Mouse (Mus musculus): ENCODE measurements around the gene Zc3h15. TPM values are rescaled to one million over a fixed set of nuclear protein-coding genes. Genes with fewer than 3 reads are reported as not detected.

Zc3h15 gene
- polyA plus RNA-seq, 1 experiment from 2014 or later: 173 TPM

DNA sequence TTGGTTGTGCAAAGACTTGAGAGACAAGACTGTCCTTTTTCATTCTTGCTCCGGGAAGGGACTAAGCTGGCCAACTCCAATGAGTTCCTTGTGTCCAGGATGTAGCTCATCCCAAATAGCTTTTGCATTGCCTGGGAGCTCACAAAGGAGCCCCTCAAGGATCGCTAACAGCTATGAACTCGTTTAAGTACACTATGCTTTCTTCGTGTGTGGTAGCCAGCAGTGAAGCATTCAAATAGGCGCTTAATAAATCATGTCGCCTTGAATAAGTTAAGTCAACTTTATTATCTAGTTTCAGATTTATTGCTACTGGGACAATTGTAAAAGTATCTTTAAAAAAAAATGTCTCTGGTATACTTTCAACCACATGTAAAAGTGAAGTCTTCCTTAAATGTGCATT, 37.5 kb downstream of the Zc3h15 start:
- ATAC-seq (ENCODE audit: low read depth): peak; percentile 84
- no peak overlapping the region for H3K27ac ChIP-seq (ENCODE audit: low read depth, low read length)
- no peak overlapping the region for H3K4me2 ChIP-seq (ENCODE audit: low read depth, low read length)
- no peaks in the 10 kb centered on the region for H3K4me1 ChIP-seq (ENCODE audit: control insufficient read depth, insufficient read depth, low read length)
- no peaks in the 10 kb centered on the region for H3K27me3 ChIP-seq (ENCODE audit: control insufficient read depth, insufficient read depth, low read length)
- H3K36me3 ChIP-seq (ENCODE audit: control insufficient read depth, insufficient read depth, low read length): no peaks in the 10 kb centered on the region
- H3K9me3 ChIP-seq (ENCODE audit: control insufficient read depth, low read length): no peaks in the 10 kb centered on the region
- no peak overlapping the region for H3K9ac ChIP-seq (replicated peaks; ENCODE audit: low read depth, low read length)
- 13% methylated on average over 6 of the region's 6 CpGs for WGBS
- no peak overlapping the region for H3K4me3 ChIP-seq (ENCODE audit: low read depth, low read length)

DNA sequence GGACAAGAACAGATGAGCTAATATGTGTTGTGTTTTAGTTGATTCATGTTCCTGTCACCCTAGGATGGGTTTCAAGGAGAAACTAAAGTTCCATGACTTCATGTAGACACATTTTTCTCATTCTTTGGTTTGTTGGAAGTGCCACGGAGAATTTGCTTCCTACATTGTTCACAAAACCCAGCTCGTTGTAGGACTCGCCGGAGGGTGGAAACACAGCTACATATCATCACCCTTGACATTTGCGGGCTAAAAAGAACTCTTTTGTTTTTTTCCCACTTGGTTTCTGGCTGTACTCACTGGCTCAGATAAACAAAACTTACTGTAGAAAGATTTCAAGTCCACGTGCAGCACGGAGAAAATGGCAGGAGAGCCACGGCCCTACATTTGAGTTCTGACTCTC, 38.0 kb downstream of the Zc3h15 start:
- no peaks in the 10 kb centered on the region for H3K36me3 ChIP-seq (ENCODE audit: control insufficient read depth, insufficient read depth, low read length)
- no peaks in the 10 kb centered on the region for H3K4me1 ChIP-seq (ENCODE audit: control insufficient read depth, insufficient read depth, low read length)
- ATAC-seq (ENCODE audit: low read depth): peak; percentile 10; the same call in 1 of the 2 replicates
- no peak overlapping the region for H3K4me3 ChIP-seq (ENCODE audit: low read depth, low read length)
- 18% methylated on average over 8 of the region's 8 CpGs for WGBS
- H3K27ac ChIP-seq (ENCODE audit: low read depth, low read length): no peak overlapping the region
- H3K9me3 ChIP-seq (ENCODE audit: control insufficient read depth, low read length): no peaks in the 10 kb centered on the region
- H3K4me2 ChIP-seq (ENCODE audit: low read depth, low read length): no peak overlapping the region
- H3K27me3 ChIP-seq (ENCODE audit: control insufficient read depth, insufficient read depth, low read length): no peaks in the 10 kb centered on the region
- no peak overlapping the region for H3K9ac ChIP-seq (replicated peaks; ENCODE audit: low read depth, low read length)

DNA sequence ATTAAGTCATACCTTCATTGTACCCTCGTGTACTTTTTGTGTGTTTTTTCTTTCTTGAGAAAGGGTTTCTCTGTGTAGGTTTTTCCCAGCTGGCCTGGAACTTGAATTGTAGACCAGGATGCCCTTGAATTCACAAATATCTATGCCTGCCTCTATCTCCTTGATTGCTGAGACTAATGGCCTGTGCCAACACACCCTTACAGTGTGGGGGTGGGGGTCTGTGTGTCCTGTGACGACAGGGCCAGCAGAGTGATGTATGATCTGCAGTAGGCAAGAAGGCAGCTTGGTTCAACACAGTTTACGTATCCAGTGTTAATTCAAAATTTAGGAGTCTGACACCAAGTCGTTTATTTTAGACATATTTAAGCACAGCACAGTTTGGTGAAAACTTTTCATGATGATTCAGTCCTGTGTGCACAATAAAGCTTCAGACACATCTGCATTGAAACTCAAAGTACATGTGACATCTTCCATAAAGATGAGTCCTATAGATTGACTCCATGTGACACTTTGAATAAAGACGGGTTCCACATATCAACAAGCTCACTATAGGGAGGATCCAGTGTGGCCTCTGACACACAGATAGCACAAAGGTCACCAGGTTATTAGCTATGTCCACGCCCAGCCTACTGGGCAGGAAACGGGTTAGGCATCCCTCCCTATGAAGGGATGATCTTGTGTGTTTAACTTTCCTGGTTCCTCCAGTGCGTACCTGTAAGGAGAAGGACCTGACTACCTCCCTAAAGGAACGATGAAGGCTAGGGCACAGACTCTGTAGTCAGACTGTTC, 39.7 kb downstream of the Zc3h15 start:
- 79% methylated on average over 9 of the region's 9 CpGs for WGBS
- H3K36me3 ChIP-seq (ENCODE audit: control insufficient read depth, insufficient read depth, low read length): no peaks in the 10 kb centered on the region
- no peaks in the 10 kb centered on the region for H3K4me1 ChIP-seq (ENCODE audit: control insufficient read depth, insufficient read depth, low read length)
- no peaks in the 10 kb centered on the region for H3K9me3 ChIP-seq (ENCODE audit: control insufficient read depth, low read length)
- no peak overlapping the region for H3K4me2 ChIP-seq (ENCODE audit: low read depth, low read length)
- no peak overlapping the region for H3K4me3 ChIP-seq (ENCODE audit: low read depth, low read length)
- H3K27ac ChIP-seq (ENCODE audit: low read depth, low read length): no peak overlapping the region
- no peaks in the 10 kb centered on the region for H3K27me3 ChIP-seq (ENCODE audit: control insufficient read depth, insufficient read depth, low read length)
- H3K9ac ChIP-seq (replicated peaks; ENCODE audit: low read depth, low read length): no peak overlapping the region
- ATAC-seq (ENCODE audit: low read depth): no peak

DNA sequence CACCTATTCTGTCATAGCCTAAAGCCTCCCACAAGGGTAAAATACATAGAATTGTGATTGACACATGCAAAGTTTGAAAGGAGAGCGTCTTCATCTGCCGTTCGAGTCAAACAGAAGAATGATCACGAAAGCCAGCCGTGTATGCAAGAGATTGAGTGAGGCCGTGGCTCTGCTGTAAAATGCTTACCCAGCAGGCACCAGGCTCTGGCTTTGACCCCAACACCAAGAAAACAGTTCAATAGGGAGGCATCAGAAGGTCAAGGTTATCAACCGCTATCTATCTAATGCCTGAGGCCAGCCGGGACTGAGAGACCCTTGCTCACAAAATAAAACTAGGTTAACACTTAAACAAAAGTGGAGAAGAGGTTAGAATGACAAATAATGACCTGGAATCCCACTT, 40.5 kb downstream of the Zc3h15 start:
- Histone ChIP-seq H3K9ac (replicated peaks; ENCODE audit: low read depth, low read length) (no peak overlapping the region), H3K36me3 (ENCODE audit: control insufficient read depth, insufficient read depth, low read length) (no peaks in the 10 kb centered on the region), H3K4me3 (ENCODE audit: low read depth, low read length) (no peak overlapping the region), H3K9me3 (ENCODE audit: control insufficient read depth, low read length) (no peaks in the 10 kb centered on the region), H3K4me1 (ENCODE audit: control insufficient read depth, insufficient read depth, low read length) (no peaks in the 10 kb centered on the region), H3K4me2 (ENCODE audit: low read depth, low read length) (no peak overlapping the region), H3K27ac (ENCODE audit: low read depth, low read length) (no peak overlapping the region), H3K27me3 (ENCODE audit: control insufficient read depth, insufficient read depth, low read length) (no peaks in the 10 kb centered on the region)
- 86% methylated on average over 8 of the region's 8 CpGs for WGBS
- ATAC-seq (ENCODE audit: low read depth): no peak

DNA sequence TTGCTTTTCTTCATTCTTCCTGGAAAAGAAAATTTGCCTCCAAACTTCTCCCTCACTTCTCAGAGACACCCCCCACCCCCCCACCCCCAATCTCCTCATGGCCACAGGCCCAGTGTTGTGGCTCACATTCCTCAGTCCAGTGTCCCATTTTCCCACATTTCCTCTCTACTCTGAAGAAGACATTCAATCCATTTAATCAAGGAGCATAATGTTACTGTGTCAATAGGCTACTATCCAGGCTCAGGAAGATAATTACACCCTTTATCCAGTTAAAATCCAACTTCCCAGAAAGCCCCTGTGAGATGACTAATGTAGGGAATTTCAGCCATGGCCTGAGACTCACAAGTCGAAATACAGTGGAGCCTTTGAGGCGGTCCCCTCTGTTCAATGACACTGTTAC, 46.1 kb downstream of the Zc3h15 start:
- ATAC-seq (ENCODE audit: low read depth): no peak
- 79% methylated on average over 2 of the region's 2 CpGs for WGBS
- H3K4me1 ChIP-seq (ENCODE audit: control insufficient read depth, insufficient read depth, low read length): no peaks in the 10 kb centered on the region
- no peak overlapping the region for H3K27ac ChIP-seq (ENCODE audit: low read depth, low read length)
- no peak overlapping the region for H3K4me3 ChIP-seq (ENCODE audit: low read depth, low read length)
- H3K36me3 ChIP-seq (ENCODE audit: control insufficient read depth, insufficient read depth, low read length): no peaks in the 10 kb centered on the region
- H3K4me2 ChIP-seq (ENCODE audit: low read depth, low read length): no peak overlapping the region
- H3K27me3 ChIP-seq (ENCODE audit: control insufficient read depth, insufficient read depth, low read length): no peaks in the 10 kb centered on the region
- no peaks in the 10 kb centered on the region for H3K9me3 ChIP-seq (ENCODE audit: control insufficient read depth, low read length)
- no peak overlapping the region for H3K9ac ChIP-seq (replicated peaks; ENCODE audit: low read depth, low read length)

DNA sequence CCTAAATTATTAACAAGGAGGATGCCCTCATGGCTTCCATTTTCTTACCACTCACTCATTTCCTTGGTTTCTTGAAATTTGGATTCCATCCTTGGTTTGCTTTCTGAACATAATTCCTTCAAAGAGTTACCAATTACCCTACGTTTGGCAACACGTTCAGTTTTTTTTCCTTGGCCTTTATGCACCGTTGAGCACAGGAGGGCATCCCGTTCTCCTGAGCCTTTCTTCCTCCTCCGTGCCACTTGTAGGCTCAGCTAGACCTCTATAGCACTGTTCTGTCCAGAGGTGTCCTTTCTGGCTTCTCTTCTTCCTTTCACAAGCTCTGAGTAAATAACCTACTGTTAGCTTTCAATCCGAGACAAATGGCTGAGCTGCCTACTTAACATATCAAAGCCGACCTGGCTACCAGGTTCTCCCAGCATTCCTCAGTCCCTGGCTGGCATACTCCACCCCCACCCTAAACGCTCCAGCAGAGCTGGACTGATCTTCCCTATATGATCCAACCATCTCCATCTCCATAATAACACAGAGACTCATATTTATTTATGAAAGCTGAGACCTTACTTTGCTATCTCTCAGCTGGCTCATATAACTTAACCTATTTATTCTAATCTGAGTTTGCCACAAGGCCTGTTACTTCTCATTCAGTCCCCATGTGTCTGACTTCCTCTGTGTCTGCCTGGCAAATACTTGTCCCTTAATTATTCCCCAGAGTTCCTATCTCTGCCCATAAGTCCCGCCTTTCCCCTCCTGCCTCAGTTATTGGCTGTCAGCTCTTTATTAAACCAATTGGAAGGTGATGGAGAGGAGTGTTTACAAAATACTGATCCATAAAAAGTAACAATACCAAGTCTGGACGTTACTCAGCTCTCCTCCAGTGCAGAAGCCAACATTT, 48.7 kb downstream of the Zc3h15 start:
- WGBS: 17% methylated on average over 10 of the region's 10 CpGs

DNA sequence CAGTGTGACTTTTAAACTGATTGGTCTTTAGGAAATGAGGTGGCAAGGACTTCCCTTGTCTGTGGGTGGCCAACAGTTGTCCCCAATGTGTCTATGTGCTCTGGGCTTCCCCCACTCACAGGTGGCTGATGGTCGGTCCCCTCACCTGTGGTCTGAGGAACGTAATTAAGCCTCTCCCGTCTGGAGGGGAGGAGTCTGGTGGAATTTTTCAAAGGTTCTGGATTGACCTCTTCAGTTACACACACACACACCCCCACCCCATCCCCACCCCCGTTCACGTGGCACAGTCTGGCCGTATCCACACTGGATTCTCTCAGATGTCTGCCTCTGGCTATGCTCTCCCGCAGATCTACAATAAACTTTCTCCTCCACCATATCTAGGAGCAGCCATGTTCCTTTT, 49.8 kb downstream of the Zc3h15 start:
- WGBS: 87% methylated on average over 7 of the region's 7 CpGs
- no peak overlapping the region for H3K4me2 ChIP-seq (ENCODE audit: low read depth, low read length)
- no peaks in the 10 kb centered on the region for H3K36me3 ChIP-seq (ENCODE audit: control insufficient read depth, insufficient read depth, low read length)
- ATAC-seq (ENCODE audit: low read depth): no peak
- no peak overlapping the region for H3K27ac ChIP-seq (ENCODE audit: low read depth, low read length)
- H3K27me3 ChIP-seq (ENCODE audit: control insufficient read depth, insufficient read depth, low read length): no peaks in the 10 kb centered on the region
- H3K9me3 ChIP-seq (ENCODE audit: control insufficient read depth, low read length): no peaks in the 10 kb centered on the region
- no peak overlapping the region for H3K9ac ChIP-seq (replicated peaks; ENCODE audit: low read depth, low read length)
- H3K4me1 ChIP-seq (ENCODE audit: control insufficient read depth, insufficient read depth, low read length): no peaks in the 10 kb centered on the region
- H3K4me3 ChIP-seq (ENCODE audit: low read depth, low read length): no peak overlapping the region

More for the DNA sequence above, 48.7 kb downstream of the Zc3h15 start:
- Histone ChIP-seq H3K27me3 (ENCODE audit: control insufficient read depth, insufficient read depth, low read length) (no peaks in the 10 kb centered on the region), H3K9me3 (ENCODE audit: control insufficient read depth, low read length) (no peaks in the 10 kb centered on the region), H3K4me1 (ENCODE audit: control insufficient read depth, insufficient read depth, low read length) (no peaks in the 10 kb centered on the region), H3K9ac (replicated peaks; ENCODE audit: low read depth, low read length) (no peak overlapping the region), H3K4me2 (ENCODE audit: low read depth, low read length) (no peak overlapping the region), H3K36me3 (ENCODE audit: control insufficient read depth, insufficient read depth, low read length) (no peaks in the 10 kb centered on the region), H3K4me3 (ENCODE audit: low read depth, low read length) (no peak overlapping the region), H3K27ac (ENCODE audit: low read depth, low read length) (no peak overlapping the region)
- 0 out of 2 replicates have a peak, but pooled peaks have one; percentile 17 for ATAC-seq (ENCODE audit: low read depth)

DNA sequence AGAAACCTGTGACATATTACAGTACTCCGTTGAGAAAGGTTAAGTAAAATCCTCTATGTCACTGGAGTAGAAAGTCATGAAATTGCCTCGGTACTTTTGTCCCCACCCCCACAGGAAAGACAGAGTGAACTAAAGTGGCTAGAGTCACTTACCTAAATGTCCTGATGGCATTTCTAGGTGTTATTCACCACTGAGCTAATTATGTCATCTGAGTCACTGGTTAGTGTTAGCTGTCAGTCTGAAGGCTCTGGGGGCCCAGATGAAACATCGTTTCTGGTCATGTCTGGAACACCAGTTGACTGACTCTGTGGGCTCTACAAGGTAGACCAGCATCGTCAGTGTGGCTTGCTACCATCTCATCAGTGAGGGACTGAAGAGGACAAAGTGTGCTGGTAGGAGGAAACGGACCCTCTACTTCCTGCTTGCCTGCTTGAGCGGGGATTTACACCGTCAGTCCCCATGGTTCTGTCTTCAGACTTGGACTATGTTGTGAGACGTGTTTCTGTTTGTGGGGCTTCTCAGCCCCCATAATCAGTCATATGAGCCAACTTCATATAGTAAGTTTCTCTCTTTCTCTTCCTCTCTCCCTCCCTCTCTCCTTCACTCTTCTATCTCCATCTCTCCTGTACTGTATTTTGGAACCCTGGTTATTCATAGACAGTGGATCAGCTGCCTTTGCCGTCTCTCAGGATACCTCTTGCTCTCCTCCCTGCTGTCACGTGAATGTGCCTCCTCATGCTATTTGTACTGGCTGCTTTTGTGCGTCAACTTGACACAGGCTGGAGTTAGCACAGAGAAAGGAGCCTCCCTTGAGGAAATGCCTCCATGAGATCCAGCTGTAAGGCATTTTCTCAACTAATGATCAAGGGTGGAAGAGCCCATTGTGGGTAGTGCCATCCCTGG, 51.4 kb downstream of the Zc3h15 start:
- H3K27ac ChIP-seq (ENCODE audit: low read depth, low read length): no peak overlapping the region
- H3K4me2 ChIP-seq (ENCODE audit: low read depth, low read length): no peak overlapping the region
- no peaks in the 10 kb centered on the region for H3K36me3 ChIP-seq (ENCODE audit: control insufficient read depth, insufficient read depth, low read length)
- no peaks in the 10 kb centered on the region for H3K27me3 ChIP-seq (ENCODE audit: control insufficient read depth, insufficient read depth, low read length)
- no peak for ATAC-seq (ENCODE audit: low read depth)
- no peaks in the 10 kb centered on the region for H3K9me3 ChIP-seq (ENCODE audit: control insufficient read depth, low read length)
- WGBS: 84% methylated on average over 11 of the region's 11 CpGs
- no peak overlapping the region for H3K9ac ChIP-seq (replicated peaks; ENCODE audit: low read depth, low read length)
- no peak overlapping the region for H3K4me3 ChIP-seq (ENCODE audit: low read depth, low read length)
- no peaks in the 10 kb centered on the region for H3K4me1 ChIP-seq (ENCODE audit: control insufficient read depth, insufficient read depth, low read length)

Measured in neural tube, embryonic 14.5 days (tissue).